Mouse (Mus musculus) A20 (cell line): Measurements from ENCODE around the gene Gm2897.
"Not testable (repeated sequence)": the region's sequence is repeated elsewhere in the genome, so short reads cannot be mapped to it uniquely, and the experiment has no call there.

Source experiments
- DNase-seq: peaks from one replicate; pipeline ENCODE4 v3.0.0-alpha.2; 2011; ENCODE audit warnings: low read depth, low spot score

The Gm2897 gene

DNA sequence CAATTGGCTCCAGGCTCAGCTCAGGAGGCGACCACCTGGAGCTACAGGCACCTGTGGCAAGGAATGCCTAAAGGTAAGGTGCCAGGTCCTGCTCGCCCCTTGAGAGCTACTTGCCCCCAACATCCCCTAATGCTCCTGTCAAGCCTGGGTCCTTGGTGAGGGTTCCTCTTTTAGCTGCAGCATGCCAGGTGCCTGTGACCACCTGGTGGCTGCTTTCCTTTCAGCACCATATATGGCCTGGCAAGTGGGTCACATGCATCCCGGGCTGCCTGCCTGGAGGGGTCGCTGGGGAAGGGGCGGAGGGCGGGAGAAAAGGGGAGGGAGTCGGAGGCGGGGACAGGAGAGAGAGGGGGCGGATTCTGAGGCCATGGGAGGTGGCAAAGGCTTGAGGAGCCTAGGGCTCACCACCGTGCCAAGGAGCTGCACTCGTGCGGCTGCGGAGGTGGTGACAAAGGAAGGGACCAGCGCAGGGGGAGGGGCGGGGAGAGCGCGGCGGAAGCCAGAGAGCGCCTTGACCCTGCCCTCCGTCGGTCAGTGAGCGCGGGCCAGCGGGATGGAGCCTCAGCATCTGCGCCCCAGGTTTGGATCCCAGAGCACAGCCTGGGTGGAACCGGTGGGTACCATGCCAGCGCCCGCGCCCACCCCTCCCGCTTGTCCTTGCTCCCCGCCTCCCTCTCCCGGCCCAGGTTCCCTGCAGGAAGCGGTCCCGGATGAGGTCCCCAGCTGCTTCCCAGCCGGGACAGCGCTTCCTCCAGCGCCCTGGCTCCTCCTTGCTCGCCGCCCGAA, at the start of gene Gm2897:
TSS of gene Gm2897 (plus strand) at position 559 of the 786 bp plus-strand sequence.
- not testable (repeated sequence) for DNase-seq

DNA sequence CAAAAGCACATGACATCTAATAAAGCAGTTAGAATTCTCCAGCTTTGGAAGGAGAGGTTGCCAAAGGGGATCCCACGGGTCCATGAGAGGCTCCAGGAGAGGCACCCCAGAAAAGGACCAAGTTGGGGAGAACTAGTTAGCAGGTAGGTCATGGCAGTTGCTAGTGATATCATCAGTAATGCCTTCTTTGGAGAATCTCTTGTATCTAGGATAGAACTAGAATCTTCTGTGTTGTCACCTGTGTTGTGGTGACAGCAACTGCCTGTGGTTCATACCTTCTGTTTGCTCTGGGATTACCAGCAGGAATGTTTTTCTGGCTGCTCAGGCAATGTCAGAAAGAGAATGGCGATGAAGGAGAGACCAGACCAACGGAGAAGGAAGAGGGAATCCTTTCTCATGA, 19.4 kb upstream of the Gm2897 start, which contains the start of gene Gm2888:
TSS of gene Gm2888 (plus strand) at position 301 of the 400 bp plus-strand sequence.
- DNase-seq: not testable (repeated sequence)

DNA sequence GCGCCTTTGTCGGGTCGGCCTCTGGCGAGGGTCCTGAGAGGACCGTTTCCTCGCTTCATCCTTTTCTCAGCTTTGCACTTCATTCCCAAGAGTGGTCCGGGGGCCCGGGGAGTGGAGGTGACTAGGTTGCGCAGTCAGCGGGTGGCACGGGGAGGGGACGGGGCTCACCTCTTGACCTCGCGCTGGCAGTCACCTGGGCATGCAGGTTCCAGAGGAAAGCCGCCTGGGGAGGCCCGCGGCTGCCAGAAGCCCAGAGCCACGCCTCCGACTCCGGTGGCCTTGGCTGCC, 372 bp downstream of the Gm2897 start:
- DNase-seq: not testable (repeated sequence)

DNA sequence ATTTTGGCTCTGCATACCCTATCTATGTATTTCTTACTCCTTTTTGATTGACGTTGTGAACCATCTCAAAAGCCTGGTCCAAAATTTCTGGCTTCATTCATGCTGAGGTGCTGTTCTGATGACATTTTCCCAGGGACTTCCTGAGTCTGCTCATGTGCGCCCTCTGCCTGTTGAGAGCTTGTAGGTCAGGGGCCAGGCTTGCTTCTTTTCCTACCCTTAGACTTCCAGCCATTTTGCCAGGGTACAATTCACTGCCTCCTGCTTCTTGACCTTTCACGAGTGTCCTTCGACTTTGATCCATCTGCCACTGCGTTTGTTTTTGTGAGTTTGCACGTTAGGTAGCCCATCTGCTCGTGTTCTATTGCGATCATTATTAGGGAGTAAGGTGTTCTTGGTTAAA, 1.0 kb downstream of the Gm2897 start:
- DNase-seq: not testable (repeated sequence)

DNA sequence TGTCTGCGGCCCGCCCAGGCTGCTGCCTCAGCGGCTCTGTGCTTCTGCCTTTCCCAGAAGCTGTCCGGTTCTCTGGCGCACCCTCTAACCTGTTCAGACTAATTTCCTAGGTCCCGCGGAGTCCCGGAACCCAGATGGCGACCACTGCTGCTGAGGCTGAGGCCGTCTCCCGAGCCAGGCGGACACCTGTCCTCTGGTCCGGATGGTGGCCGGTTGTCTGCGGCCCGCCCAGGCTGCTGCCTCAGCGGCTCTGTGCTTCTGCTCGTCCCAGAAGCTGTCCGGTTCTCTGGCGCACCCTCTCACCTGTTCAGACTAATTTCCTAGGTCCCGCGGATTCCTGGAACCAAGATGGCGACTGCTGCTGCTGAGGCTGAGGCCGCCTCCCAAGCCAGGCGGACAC, 67.0 kb downstream of the Gm2897 start:
- not testable (repeated sequence) for DNase-seq
